Mouse (Mus musculus) erythroblast, embryonic 14.5 days (primary cell): ENCODE measurements around the gene Olfr814.

Experiments
- GATA1 ChIP-seq: IDR thresholded peaks from 2 replicates; pipeline ENCODE4 v1.6.1; 2012; ENCODE audit warnings: low read length, inconsistent platforms, mixed read lengths
- TAL1 ChIP-seq: IDR thresholded peaks from 3 replicates; pipeline ENCODE4 v1.6.1; 2012; ENCODE audit warnings: low read length, inconsistent platforms, mixed read lengths

DNA sequence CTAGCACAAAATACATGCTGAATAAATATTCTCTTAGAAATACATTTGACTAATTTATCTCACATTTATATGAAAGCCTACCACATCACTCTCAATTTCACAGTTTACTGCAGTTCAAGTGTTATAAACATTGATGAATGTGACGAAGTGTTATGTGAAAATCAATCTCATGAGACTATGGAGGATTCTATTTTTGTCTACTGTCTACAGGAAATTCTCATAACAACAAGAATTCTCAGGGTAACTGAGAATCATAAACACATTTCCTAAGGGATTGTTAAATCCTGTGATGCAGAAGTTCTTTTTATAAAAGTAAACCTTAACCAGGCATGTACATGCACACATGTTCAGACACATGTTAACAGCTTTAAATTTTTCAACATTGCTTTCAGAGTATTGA lies 33.7 kb downstream of the Olfr814 start, which contains the start of gene Olfr812:
- TF ChIP-seq GATA1: no peak
- no peak for TF ChIP-seq TAL1
